Mouse (Mus musculus) heart, adult 2 months (tissue): ENCODE data around the gene Calcoco1.

ENCODE experiments used
- CTCF ChIP-seq: fragments of 200-600 bp; IDR thresholded peaks from 2 replicates; pipeline ENCODE4 v1.8.1; 2022; ENCODE audit warnings: antibody characterized with exemption, mild to moderate bottlenecking, moderate library complexity
- EP300 ChIP-seq: fragments of 200-500 bp; IDR thresholded peaks from 2 replicates; pipeline ENCODE4 v1.6.1; 2011; ENCODE audit warnings: low read depth, low read length, control low read depth; ENCODE audit not compliant: insufficient read depth
- POLR2A ChIP-seq: fragments of 200-500 bp; IDR thresholded peaks from 2 replicates; pipeline ENCODE4 v1.6.1; 2011; ENCODE audit warnings: mild to moderate bottlenecking, low read depth, low read length, control low read depth; ENCODE audit not compliant: insufficient read depth

- TF ChIP-seq CTCF (no peak), POLR2A (no peak), EP300 (no peak)
These were observed 58.2 kb downstream of the Calcoco1 start for GRCm38 (mm10) chr15:102663825-102664224.
